Mouse (Mus musculus): ENCODE data around the gene Gm8180.
"Not testable (repeated sequence)": the region's sequence is repeated elsewhere in the genome, so short reads cannot be mapped to it uniquely, and the experiment has no call there.

DNA sequence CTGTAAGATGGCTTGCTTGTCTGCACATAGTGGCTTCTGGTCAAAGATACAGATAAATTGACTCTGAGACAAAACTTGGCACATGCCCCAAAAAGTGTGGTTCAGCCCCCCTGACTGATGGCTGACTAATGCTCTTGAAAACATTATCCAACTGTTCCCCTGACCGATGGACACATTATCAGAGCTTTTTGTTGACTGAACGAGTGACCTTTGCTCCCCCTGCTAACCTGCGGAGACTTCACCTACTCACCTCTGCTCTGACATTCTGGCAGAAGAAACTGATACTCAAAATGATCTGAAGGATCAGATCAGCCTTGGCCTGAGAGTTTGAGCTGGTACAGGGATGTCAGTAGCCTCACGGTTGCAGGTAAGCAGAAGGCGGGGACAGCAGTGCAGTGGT, 9.3 kb upstream of the Gm8180 start:
- not testable (repeated sequence) for TF ChIP-seq CTCF (IDR thresholded peaks at IDR 0.05; ENCODE audit: extremely low read depth, insufficient read length, insufficient replicate concordance, low read depth, low read length); POLR2A (IDR thresholded peaks at IDR 0.05; ENCODE audit: low read depth, low read length)

All from small intestine, adult 2 months (tissue).